Mouse (Mus musculus): ENCODE measurements at regions not wholly inside any gene's neighbourhood (a gene's known extent, or its start where the extent isn't known, plus 50 kb on each side); places are given as distances from the start of the nearest gene placed in this dataset.

DNA sequence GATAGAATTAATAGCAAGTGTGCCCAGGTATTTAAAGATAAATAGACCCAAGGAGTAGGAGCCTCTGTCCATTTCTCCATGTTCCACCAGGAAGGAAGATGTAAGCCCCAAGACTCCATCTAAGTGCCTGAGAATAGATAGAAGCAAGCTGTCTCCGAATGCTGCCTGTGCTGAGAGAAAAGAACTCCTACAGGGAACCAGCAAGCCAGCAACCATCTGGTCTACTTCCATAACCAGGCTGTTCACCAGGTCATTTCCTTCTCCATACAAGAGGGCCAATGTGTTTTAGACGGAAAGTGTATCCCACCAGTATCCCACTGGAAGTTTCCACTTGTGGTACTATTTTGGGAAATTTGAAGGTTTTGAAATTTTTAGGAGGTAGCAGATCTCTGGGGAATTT is 418.4 kb upstream of the Camk1g start:
- DNase-seq (ENCODE audit: low spot score), result no peak

DNA sequence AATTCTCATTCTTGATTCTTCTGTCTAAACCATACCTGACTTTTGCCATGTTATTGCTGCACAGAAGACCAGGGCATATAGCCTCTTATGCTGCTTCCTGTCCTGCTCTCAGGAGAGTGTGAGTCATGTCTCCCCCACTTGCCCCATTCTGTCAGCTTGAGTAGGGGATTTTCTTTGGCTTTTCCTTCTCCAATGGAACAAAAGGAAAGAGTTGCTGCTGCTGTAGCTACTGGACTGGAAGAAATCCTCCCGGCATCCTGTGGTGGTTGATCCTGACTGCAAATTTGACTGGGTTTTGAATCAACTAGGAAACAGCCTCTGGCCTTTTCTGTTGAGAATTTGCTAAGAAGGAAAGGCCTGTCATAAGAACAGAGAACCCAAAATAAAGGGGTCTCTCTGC is 417.3 kb upstream of the Camk1g start:
- peak; percentile 49 for DNase-seq (ENCODE audit: low spot score)

GRCm38 (mm10) chr1:193784966-193785365 is 414.9 kb upstream of the Camk1g start:
- no peak for DNase-seq (ENCODE audit: low spot score)

DNA sequence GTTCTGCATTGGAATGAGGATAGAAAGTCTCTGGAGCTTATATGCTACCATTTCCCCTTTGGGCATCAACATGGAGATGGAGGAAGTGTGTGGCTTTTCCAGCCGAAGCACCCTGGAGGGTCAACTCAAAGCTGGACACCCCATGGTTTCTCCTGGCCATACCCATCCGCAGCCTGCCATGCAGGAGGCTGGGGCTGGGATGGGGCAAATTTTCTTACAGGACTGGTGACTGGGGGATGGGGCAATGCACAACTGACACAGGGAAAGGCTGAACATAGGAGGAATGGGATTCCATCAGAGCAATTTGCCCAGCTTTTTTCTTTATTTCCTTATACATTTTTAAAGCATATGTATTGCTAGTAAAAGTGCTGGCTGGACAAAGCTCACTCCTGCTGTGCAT is 414.4 kb upstream of the Camk1g start:
- DNase-seq (ENCODE audit: low spot score), result no peak

- no peak for DNase-seq (ENCODE audit: low spot score)
Measured at GRCm38 (mm10) chr1:193778181-193778580, 408.1 kb upstream of the Camk1g start.

- no peak for DNase-seq (ENCODE audit: low spot score)
Measured at GRCm38 (mm10) chr1:193769546-193769945, 399.4 kb upstream of the Camk1g start.

- no peak for DNase-seq (ENCODE audit: low spot score)
Measured at GRCm38 (mm10) chr1:193764103-193764502, 394.0 kb upstream of the Camk1g start.

DNA sequence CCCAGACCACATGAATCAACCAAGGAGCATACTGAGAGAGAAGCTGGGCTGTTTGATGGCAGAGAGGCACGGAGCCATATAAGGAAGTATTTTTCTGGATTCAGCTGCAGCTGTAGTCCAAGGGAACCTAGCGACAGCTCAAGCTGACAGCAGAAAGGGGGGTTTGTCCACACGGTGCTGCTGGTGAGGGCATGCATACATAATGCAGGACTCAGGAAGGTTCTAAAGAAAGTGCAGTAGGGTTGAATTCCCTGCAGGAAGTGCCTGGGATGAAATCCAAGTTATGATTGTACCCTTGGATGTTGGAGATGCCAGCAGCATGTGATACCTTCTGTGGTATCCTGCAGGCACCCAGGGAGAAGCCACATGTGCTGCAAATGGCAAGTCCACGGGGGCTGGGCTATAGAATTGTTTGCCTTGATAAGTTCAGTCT is 381.7 kb upstream of the Camk1g start:
- DNase-seq (ENCODE audit: low spot score), result no peak

DNA sequence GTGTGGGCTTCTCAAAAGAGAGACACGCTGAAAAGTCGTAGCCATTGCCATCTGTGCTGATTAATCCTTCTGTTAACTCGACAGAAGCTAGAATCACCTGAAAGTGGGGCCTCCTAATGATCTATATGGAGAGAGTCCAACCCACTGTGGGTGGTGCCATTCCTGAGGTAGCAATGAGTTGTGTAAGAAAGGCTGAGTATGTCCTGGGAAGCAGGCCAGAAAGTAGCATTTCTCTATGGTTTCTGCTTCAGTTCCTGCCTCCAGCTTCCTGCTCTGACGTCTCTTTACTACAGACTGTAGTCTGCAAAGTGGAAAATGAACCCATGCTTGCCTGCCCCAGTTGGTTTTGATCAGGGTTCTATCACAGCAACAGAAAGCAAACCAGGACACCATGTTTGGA is 380.8 kb upstream of the Camk1g start:
- DNase-seq (ENCODE audit: low spot score), result no peak

- DNase-seq (ENCODE audit: low spot score), result peak; percentile 56
Measured at GRCm38 (mm10) chr1:193747426-193747960, 377.4 kb upstream of the Camk1g start.

- no peak for DNase-seq (ENCODE audit: low spot score)
Measured at GRCm38 (mm10) chr1:193742688-193743087, 372.6 kb upstream of the Camk1g start.

DNA sequence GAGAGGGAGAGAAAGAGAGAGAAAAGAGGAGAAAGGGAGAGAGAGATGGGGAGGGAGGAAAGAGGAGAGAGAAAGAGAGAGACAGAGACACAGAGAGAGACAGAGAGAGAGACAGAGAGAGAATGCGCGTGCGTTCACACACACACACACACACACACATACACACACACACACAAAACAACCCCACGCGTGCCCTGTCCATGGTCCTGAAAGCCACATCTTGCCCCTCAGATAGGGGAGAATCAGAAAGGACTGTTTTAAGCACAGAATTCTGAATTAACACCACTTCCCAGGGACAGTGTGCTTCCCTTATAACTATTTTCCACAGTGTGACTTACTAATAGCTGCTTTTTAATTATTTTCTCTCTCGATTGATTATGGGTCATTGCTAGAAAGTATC is 368.7 kb upstream of the Camk1g start:
- peak; percentile 47 for DNase-seq (ENCODE audit: low spot score)

DNA sequence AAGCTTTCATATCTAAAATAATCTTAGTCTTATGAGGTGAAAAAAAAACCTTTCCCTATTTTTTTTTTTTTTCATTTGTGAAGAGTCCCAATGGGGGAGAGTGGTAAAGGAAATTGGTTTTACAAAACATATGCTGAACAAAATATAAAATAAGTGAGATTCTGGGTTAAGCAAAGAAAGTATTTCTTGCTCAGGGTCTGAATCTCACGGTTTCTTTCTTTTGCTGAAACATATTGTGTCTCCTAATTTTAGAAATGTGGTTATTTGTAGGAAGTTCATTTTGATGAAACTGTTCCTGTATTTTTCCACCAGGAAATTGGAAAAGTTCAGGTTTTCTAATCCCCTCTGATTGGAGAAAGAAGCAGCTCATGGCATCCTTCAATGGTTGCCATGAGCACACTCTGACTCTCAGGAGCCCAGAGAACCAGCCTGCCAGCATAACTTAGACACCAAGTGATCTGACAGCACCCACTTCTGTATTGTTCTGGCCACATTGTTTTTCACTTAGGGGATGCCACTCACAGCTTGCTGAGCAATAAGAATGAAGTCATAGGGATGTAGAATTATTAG is 365.9 kb upstream of the Camk1g start:
- peak; percentile 43 for DNase-seq (ENCODE audit: low spot score)

DNA sequence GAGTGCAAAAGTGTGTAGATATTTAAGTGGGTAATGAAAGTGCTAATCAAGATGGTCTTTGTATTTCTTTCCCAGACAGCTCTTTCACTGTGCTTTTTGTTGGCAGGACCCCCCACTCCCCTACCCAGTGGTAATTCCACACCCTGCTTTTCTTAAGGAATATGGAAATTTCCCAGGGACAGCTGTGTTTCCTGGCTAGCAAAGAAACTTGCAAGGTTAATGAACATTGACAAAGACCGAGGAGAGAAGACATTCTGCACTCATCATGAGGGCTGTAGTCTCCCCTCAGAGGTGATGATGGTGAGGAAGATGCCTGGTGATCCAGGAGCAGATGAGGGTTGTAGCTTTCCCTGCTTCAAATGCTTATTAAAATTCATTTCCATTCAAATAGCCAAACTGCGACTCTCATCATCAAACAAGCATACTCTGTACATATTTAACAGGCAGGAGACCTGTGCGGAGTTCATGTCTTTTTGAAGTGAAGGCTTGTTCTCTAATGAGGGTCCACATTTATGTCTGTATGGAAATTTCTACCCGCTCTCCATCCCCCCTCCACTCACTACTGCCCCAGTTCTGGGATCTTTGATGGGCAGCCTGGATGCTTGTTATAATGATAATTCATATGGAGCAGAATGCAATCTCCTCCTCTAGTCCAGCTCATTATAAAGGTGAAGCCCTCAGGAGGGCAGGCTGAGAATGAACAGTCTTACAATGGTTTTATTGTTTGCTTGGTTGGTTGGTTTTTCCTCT is 364.1 kb upstream of the Camk1g start:
- DNase-seq (ENCODE audit: low spot score), result peak; percentile 78

DNA sequence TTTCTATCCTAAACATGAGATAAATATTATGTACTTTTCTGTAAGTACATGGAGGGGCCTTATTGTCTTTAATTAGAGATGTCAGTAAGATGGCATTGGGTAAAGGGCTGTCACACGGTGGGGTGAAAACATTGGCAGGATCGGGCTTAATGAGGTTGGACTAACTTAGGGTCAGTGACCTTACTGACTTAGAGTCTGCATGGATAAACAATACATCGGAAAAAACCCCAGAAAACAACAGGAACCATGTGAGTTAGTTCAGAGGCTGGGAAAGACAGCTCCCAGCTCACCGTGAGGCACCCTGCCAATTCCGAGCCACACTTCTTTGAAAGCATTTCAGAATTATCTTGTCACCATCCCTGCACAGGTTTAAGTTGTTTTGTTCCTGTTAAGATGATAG is 363.3 kb upstream of the Camk1g start:
- DNase-seq (ENCODE audit: low spot score), result peak; percentile 60

- DNase-seq (ENCODE audit: low spot score), result no peak
Measured at GRCm38 (mm10) chr1:193732113-193732512, 362.0 kb upstream of the Camk1g start.

DNA sequence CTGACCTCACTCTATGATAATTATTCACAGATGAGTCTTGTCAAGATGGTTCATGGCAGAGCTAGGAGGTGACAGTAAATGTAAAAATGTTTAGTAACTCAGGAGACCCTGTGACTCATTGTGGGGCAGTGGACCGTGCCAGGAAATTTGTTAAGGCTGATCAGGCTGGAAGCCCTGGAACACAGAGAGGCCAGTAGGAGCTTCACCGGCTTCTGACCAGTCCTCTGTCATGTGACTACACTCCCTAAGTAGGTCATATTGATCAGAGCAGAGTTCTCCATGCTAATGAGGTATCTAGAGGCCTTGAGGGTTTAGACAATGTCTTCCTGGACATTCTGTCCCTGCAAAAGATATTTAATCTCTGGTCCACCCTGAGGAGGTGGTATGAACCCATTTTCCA is 351.8 kb upstream of the Camk1g start:
- DNase-seq (ENCODE audit: low spot score), result no peak

- DNase-seq (ENCODE audit: low spot score), result no peak
Measured at GRCm38 (mm10) chr1:193720420-193720851, 350.3 kb upstream of the Camk1g start.

GRCm38 (mm10) chr1:193715328-193715727 is 345.2 kb upstream of the Camk1g start:
- no peak for DNase-seq (ENCODE audit: low spot score)

- DNase-seq (ENCODE audit: low spot score), result no peak
Measured at GRCm38 (mm10) chr1:193714631-193715030, 344.5 kb upstream of the Camk1g start.

DNA sequence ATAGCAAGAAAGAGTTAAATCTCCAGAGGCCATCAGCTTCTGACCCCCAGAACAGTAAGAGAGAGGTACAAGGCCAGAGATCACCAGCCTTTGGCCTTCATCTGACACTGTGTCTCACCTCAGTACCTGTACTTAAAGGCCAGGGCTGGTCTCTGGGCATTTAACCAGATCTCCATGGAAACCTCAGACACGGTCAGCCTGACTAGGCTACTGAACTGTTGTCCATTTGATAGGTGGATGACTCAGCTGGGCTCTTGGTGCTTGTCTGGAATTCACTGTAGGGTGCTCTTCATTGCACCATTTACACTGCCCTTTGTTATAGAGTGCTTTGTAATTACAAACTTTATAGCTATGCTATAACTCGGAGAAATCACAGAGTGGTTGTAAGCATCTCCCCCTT is 335.1 kb upstream of the Camk1g start:
- DNase-seq (ENCODE audit: low spot score), result no peak

- DNase-seq (ENCODE audit: low spot score), result peak; percentile 74
Measured at GRCm38 (mm10) chr1:193702707-193703419, 332.8 kb upstream of the Camk1g start.

DNA sequence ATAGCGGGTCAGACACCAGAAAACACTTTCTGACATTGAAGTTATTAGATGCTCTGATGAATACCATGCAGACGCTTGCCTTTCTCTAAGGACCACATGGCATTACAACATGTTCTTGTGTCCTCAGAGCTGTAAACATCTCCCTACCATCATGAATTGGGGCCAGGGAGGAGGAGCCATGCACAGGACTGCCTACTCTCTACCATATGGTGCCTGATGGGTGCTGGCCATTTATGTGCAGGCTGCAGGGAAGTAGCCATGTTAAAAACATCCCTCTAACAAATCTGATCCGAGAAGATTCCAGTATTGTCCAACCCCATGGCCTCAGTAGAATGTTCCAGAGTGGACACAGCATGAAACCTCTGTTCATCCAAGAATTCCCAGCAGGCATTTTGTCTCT is 330.1 kb upstream of the Camk1g start:
- no peak for DNase-seq (ENCODE audit: low spot score)
